Mouse (Mus musculus) CH12.LX (cell line): ENCODE results near the gene Cachd1. TPM values are rescaled to one million over a fixed set of nuclear protein-coding genes. Genes with fewer than 3 reads are reported as not detected.

Experiments used
- DNase-seq: peaks from one replicate; pipeline ENCODE4 v3.0.0-alpha.2; 2013; ENCODE audit errors: extremely low read depth
- H3K27ac ChIP-seq: 2 replicates; pipeline ENCODE4 v1.5.1; 2012; ENCODE audit warnings: low read depth, mild to moderate bottlenecking, control low read depth, moderate library complexity; ENCODE audit not compliant: insufficient read depth
- H3K27me3 ChIP-seq: replicated peaks from 2 replicates; pipeline ENCODE3; 2012; ENCODE audit warnings: inconsistent platforms
- H3K36me3 ChIP-seq, 2 experiments: replicated peaks in 1 of 2; 2 replicates each; pipeline versions ENCODE3 to v1.6.1; 2012; ENCODE audit warnings: inconsistent platforms in 1 of 2, low read length in 1 of 2, mild to moderate bottlenecking in 1 of 2, mixed read lengths in 1 of 2, moderate library complexity in 1 of 2; ENCODE audit not compliant: control insufficient read depth in 1 of 2, insufficient read depth in 1 of 2
- H3K4me1 ChIP-seq, 2 experiments: 2 replicates each; pipeline ENCODE4 v1.6.1; 2012; ENCODE audit warnings: inconsistent platforms in 1 of 2, moderate library complexity in 1 of 2; ENCODE audit not compliant: insufficient read depth in 2 of 2, control insufficient read depth in 1 of 2
- H3K4me2 ChIP-seq: 2 replicates; pipeline ENCODE4 v1.6.1; 2012; ENCODE audit warnings: low read depth, mild to moderate bottlenecking, control low read depth; ENCODE audit not compliant: poor library complexity, insufficient read depth, severe bottlenecking
- H3K4me3 ChIP-seq, 3 experiments: fragments of 150-350 bp in 1 of 3; sonication (generic) in 1 of 3; replicated peaks in 1 of 3; 2 replicates each; pipeline versions ENCODE3 to v1.5.1; 2011 to 2012; ENCODE audit warnings: low read depth in 2 of 3, low read length in 2 of 3, mild to moderate bottlenecking in 2 of 3, moderate library complexity in 2 of 3, control low read depth in 1 of 3, improper control_type of control experiment in 1 of 3, inconsistent platforms in 1 of 3, mixed read lengths in 1 of 3; ENCODE audit not compliant: poor library complexity in 1 of 3
- H3K79me2 ChIP-seq: replicated peaks from 2 replicates; pipeline ENCODE4 v1.6.1; 2012; ENCODE audit warnings: mild to moderate bottlenecking, moderate library complexity; ENCODE audit not compliant: control insufficient read depth, poor library complexity, insufficient read depth, severe bottlenecking; ENCODE audit errors: extremely low read depth
- H3K9ac ChIP-seq: 2 replicates; pipeline ENCODE4 v1.6.1; 2012; ENCODE audit warnings: low read depth, mild to moderate bottlenecking, control low read depth, moderate library complexity; ENCODE audit not compliant: insufficient read depth
- H3K9me3 ChIP-seq: replicated peaks from 2 replicates; pipeline ENCODE3; 2012; ENCODE audit warnings: low read length, inconsistent platforms, mixed read lengths
- BHLHE40 ChIP-seq: IDR thresholded peaks from 2 replicates; pipeline ENCODE4 v1.6.1; 2011; ENCODE audit warnings: mild to moderate bottlenecking, low read depth, low read length, improper control_type of control experiment
- CHD1 ChIP-seq: IDR thresholded peaks from 2 replicates; pipeline ENCODE4 v1.6.1; 2012; ENCODE audit warnings: low read depth, low read length, improper control_type of control experiment, inconsistent platforms
- CTCF ChIP-seq, 2 experiments: IDR thresholded peaks in 1 of 2; conservative IDR thresholded peaks in 1 of 2; 2 replicates each; pipeline ENCODE4 v1.5.1; 2011 to 2012; ENCODE audit warnings: low read depth in 2 of 2, low read length in 2 of 2, improper control_type of control experiment in 1 of 2, inconsistent platforms in 1 of 2, mild to moderate bottlenecking in 1 of 2, moderate library complexity in 1 of 2
- E2F4 ChIP-seq: IDR thresholded peaks from 2 replicates; pipeline ENCODE4 v1.6.1; 2011; ENCODE audit warnings: low read depth, low read length, improper control_type of control experiment; ENCODE audit not compliant: insufficient replicate concordance
- EP300 ChIP-seq: IDR thresholded peaks from 2 replicates; pipeline ENCODE4 v1.6.1; 2011; ENCODE audit warnings: low read length, improper control_type of control experiment
- GABPA ChIP-seq: IDR thresholded peaks from 2 replicates; pipeline ENCODE4 v1.6.1; 2012; ENCODE audit warnings: low read depth, low read length, improper control_type of control experiment, inconsistent platforms; ENCODE audit not compliant: insufficient replicate concordance
- IRF4 ChIP-seq: IDR thresholded peaks from 2 replicates; pipeline ENCODE4 v1.6.1; 2014; ENCODE audit warnings: low read depth, mild to moderate bottlenecking, inconsistent platforms, low read length, improper control_type of control experiment
- JUND ChIP-seq: conservative IDR thresholded peaks from 2 replicates; pipeline ENCODE4 v1.6.1; 2011; ENCODE audit warnings: low read depth, low read length, improper control_type of control experiment
- KAT2A ChIP-seq: IDR thresholded peaks from 2 replicates; pipeline ENCODE4 v1.6.1; 2012; ENCODE audit warnings: low read length, improper control_type of control experiment, inconsistent platforms; ENCODE audit not compliant: insufficient replicate concordance
- MAFK ChIP-seq: IDR thresholded peaks from 2 replicates; pipeline ENCODE4 v1.6.1; 2011; ENCODE audit warnings: low read length, improper control_type of control experiment; ENCODE audit not compliant: insufficient replicate concordance
- MAZ ChIP-seq: IDR thresholded peaks from 2 replicates; pipeline ENCODE4 v1.6.1; 2012; ENCODE audit warnings: low read depth, mild to moderate bottlenecking, inconsistent platforms, low read length, improper control_type of control experiment, moderate library complexity
- MEF2A ChIP-seq: IDR thresholded peaks from 2 replicates; pipeline ENCODE4 v1.6.1; 2014; ENCODE audit warnings: low read depth, mild to moderate bottlenecking, inconsistent platforms, low read length, improper control_type of control experiment, borderline replicate concordance
- MXI1 ChIP-seq: IDR thresholded peaks from 2 replicates; pipeline ENCODE4 v1.6.1; 2011; ENCODE audit warnings: mild to moderate bottlenecking, low read depth, low read length, improper control_type of control experiment
- MYC ChIP-seq: IDR thresholded peaks from 2 replicates; pipeline ENCODE4 v1.6.1; 2011; ENCODE audit warnings: low read depth, mild to moderate bottlenecking, improper control_type of control experiment, low read length
- NELFE ChIP-seq: IDR thresholded peaks from 2 replicates; pipeline ENCODE4 v1.6.1; 2011; ENCODE audit warnings: low read depth, low read length, improper control_type of control experiment
- NRF1 ChIP-seq: IDR thresholded peaks from 2 replicates; pipeline ENCODE4 v1.6.1; 2014; ENCODE audit warnings: low read depth, mild to moderate bottlenecking, inconsistent platforms, low read length, improper control_type of control experiment, moderate library complexity
- PAX5 ChIP-seq: IDR thresholded peaks from 2 replicates; pipeline ENCODE4 v1.6.1; 2012; ENCODE audit warnings: low read length, inconsistent platforms, mixed read lengths
- POLR2A ChIP-seq: IDR thresholded peaks from 2 replicates; pipeline ENCODE4 v1.6.1; 2011; ENCODE audit warnings: low read depth, mild to moderate bottlenecking, improper control_type of control experiment, low read length
- POLR2AphosphoS2 ChIP-seq: IDR thresholded peaks from 2 replicates; pipeline ENCODE4 v1.6.1; 2011; ENCODE audit warnings: low read depth, low read length, improper control_type of control experiment
- RAD21 ChIP-seq: IDR thresholded peaks from 2 replicates; pipeline ENCODE4 v1.6.1; 2011; ENCODE audit warnings: low read depth, mild to moderate bottlenecking, low read length, improper control_type of control experiment, moderate library complexity
- SIN3A ChIP-seq: IDR thresholded peaks from 2 replicates; pipeline ENCODE4 v1.6.1; 2012; ENCODE audit warnings: low read length, improper control_type of control experiment, inconsistent platforms
- SMC3 ChIP-seq: IDR thresholded peaks from 2 replicates; pipeline ENCODE4 v1.6.1; 2011; ENCODE audit warnings: low read depth, low read length, improper control_type of control experiment
- TBP ChIP-seq: conservative IDR thresholded peaks from 2 replicates; pipeline ENCODE4 v1.6.1; 2011; ENCODE audit warnings: low read depth, low read length, improper control_type of control experiment
- TCF12 ChIP-seq: IDR thresholded peaks from 2 replicates; pipeline ENCODE4 v1.6.1; 2014; ENCODE audit warnings: low read depth, mild to moderate bottlenecking, inconsistent platforms, low read length, improper control_type of control experiment
- UBTF ChIP-seq: IDR thresholded peaks from 2 replicates; pipeline ENCODE4 v1.6.1; 2012; ENCODE audit warnings: low read depth, mild to moderate bottlenecking, inconsistent platforms, low read length, improper control_type of control experiment, moderate library complexity
- ZC3H11A ChIP-seq: IDR thresholded peaks from 2 replicates; pipeline ENCODE4 v1.6.1; 2012; ENCODE audit warnings: low read depth, mild to moderate bottlenecking, inconsistent platforms, low read length, improper control_type of control experiment
- ZKSCAN1 ChIP-seq: IDR thresholded peaks from 2 replicates; pipeline ENCODE4 v1.6.1; 2012; ENCODE audit warnings: low read depth, inconsistent platforms, low read length, improper control_type of control experiment, borderline replicate concordance
- ZNF384 ChIP-seq: IDR thresholded peaks from 2 replicates; pipeline ENCODE4 v1.6.1; 2012; ENCODE audit warnings: low read depth, low read length, improper control_type of control experiment, inconsistent platforms
- dilution Hi-C: fragments of 300-500 bp; cut with MboI; formaldehyde crosslinking; loops from 2 replicates; pipeline ENCODE4 v1.14.3; 2020; ENCODE audit warnings: low sequenced_read_pairs; ENCODE audit not compliant: extremely low pct_unique_long_range_greater_than_20kb, extremely low pct_ligation_motif_present
- in situ Hi-C: fragments of 300-500 bp; cut with MboI; formaldehyde crosslinking; loops from 3 replicates; pipeline ENCODE4 v1.14.3; 2019; ENCODE audit warnings: low sequenced_read_pairs, low pct_ligation_motif_present, low pct_unique_long_range_greater_than_20kb, mixed read lengths
- polyA plus RNA-seq: library from polyadenylated mRNA; unstranded; fragments of >175 nt; gene quantifications from 2 replicates; pipeline ENCODE4 v1.2.1, GENCODE M21; 2012; ENCODE audit warnings: low read depth; ENCODE audit not compliant: insufficient read length
- total RNA-seq, 2 experiments: library from RNA; depleted of rRNA; stranded (reverse); fragments of 300-350 nt in 1 of 2; fragments of >200 nt in 1 of 2; gene quantifications; 2 replicates each; pipeline ENCODE4 v1.2.3; 2012 to 2014

Gene Cachd1
- total and polyA plus RNA-seq, 3 experiments: 0.13 to 0.24 (median 0.20) TPM

- H3K4me2 ChIP-seq: no peak overlapping the region
- H3K27ac ChIP-seq: no peak overlapping the region
- H3K79me2 ChIP-seq: no peaks in the 10 kb centered on the region
- dilution Hi-C loops: no loop called here
- in situ Hi-C loops: no loop called here
- no peak overlapping the region for H3K9ac ChIP-seq
- DNase-seq: no peak
- no peaks in the 10 kb centered on the region for H3K36me3 ChIP-seq
- no peaks in the 10 kb centered on the region for H3K27me3 ChIP-seq
- no peak for TF ChIP-seq TCF12
- TF ChIP-seq NELFE: no peak
- TF ChIP-seq UBTF: no peak
- no peak for TF ChIP-seq EP300
- TF ChIP-seq TBP: no peak
- TF ChIP-seq KAT2A: no peak
- TF ChIP-seq ZNF384: no peak
- TF ChIP-seq ZKSCAN1: no peak
- no peak for TF ChIP-seq ZC3H11A
- TF ChIP-seq MXI1: no peak
- TF ChIP-seq E2F4: no peak
- no peak for TF ChIP-seq MYC
- no peak for TF ChIP-seq IRF4
- TF ChIP-seq RAD21: no peak
- no peak for TF ChIP-seq MAZ
- no peak for TF ChIP-seq SIN3A
- no peak for TF ChIP-seq NRF1
- peaks cover 0 to 11% of the 10 kb centered on the region in 2 experiments; a peak in 2 of 4 replicates for H3K4me1 ChIP-seq
- no peak overlapping the region for H3K4me3 ChIP-seq
- no peaks in the 10 kb centered on the region for H3K9me3 ChIP-seq
Observed at GRCm38 (mm10) chr4:100885793-100886742, 109.6 kb downstream of the Cachd1 start.

- dilution Hi-C loops (no loop called here), in situ Hi-C loops (no loop called here)
- Histone ChIP-seq H3K27me3 (no peaks in the 10 kb centered on the region), H3K9me3 (no peaks in the 10 kb centered on the region), H3K27ac (no peak overlapping the region), H3K9ac (no peak overlapping the region), H3K4me2 (no peak overlapping the region), H3K4me1 (peaks cover 0 to 11% of the 10 kb centered on the region in 2 experiments; a peak in 2 of 4 replicates), H3K36me3 (no peaks in the 10 kb centered on the region), H3K4me3 (no peak overlapping the region), H3K79me2 (no peaks in the 10 kb centered on the region)
- TF ChIP-seq E2F4 (no peak), ZNF384 (no peak), MAZ (no peak), CHD1 (no peak), POLR2A (no peak), MYC (no peak), MEF2A (no peak), POLR2AphosphoS2 (no peak), NELFE (no peak), JUND (no peak), BHLHE40 (no peak), RAD21 (no peak), MAFK (no peak), CTCF (conservative IDR thresholded peaks at IDR 0.05 in 1 of 2, IDR thresholded peaks at IDR 0.05 in 1 of 2; ENCODE audit: low read depth in 2 of 2, low read length in 2 of 2) (no peak), PAX5 (no peak), SMC3 (no peak), GABPA (no peak), ZC3H11A (no peak)
- no peak for DNase-seq
Observed at GRCm38 (mm10) chr4:100886743-100887416, 110.4 kb downstream of the Cachd1 start.
